Mouse (Mus musculus) liver, embryonic 11.5 days (tissue): ENCODE measurements around the gene Pygo1. TPM values are rescaled to one million over a fixed set of nuclear protein-coding genes. Genes with fewer than 3 reads are reported as not detected.

ENCODE experiments used
- ATAC-seq: fragments of 200-750 bp; cut with Nextera tagmentation; replicated peaks from 2 replicates; pipeline ENCODE4 v1.8.0; 2017; ENCODE audit warnings: moderate number of reproducible peaks, mild to moderate bottlenecking, moderate TSS enrichment, moderate library complexity; ENCODE audit not compliant: low FRiP score
- DNase-seq: peaks from one replicate; pipeline ENCODE4 v3.0.0-alpha.2; 2017; ENCODE audit warnings: low spot score
- H3K27ac ChIP-seq: fragments of 300-500 bp; sonication (generic); 2 replicates; pipeline ENCODE4 v1.5.1; 2014; ENCODE audit warnings: mild to moderate bottlenecking, low read depth, low read length, control low read depth
- H3K27me3 ChIP-seq: fragments of 300-500 bp; sonication (generic); replicated peaks from 2 replicates; pipeline ENCODE4 v1.6.1; 2014; ENCODE audit warnings: low read length, mixed read lengths; ENCODE audit not compliant: control insufficient read depth, insufficient read depth
- H3K36me3 ChIP-seq: fragments of 300-500 bp; sonication (generic); 2 replicates; pipeline ENCODE4 v1.6.1; 2014; ENCODE audit warnings: mild to moderate bottlenecking, low read length, moderate library complexity, mixed read lengths; ENCODE audit not compliant: control insufficient read depth, insufficient read depth
- H3K4me1 ChIP-seq: fragments of 300-500 bp; sonication (generic); replicated peaks from 2 replicates; pipeline ENCODE4 v1.6.1; 2014; ENCODE audit warnings: low read length, mixed read lengths; ENCODE audit not compliant: control insufficient read depth, insufficient read depth
- H3K4me2 ChIP-seq: fragments of 300-500 bp; sonication (generic); 2 replicates; pipeline ENCODE4 v1.6.1; 2014; ENCODE audit warnings: mild to moderate bottlenecking, control low read depth, moderate library complexity
- H3K4me3 ChIP-seq: fragments of 300-500 bp; sonication (generic); 2 replicates; pipeline ENCODE4 v1.5.1; 2014; ENCODE audit warnings: low read depth, low read length, control low read depth
- H3K9ac ChIP-seq: fragments of 300-500 bp; sonication (generic); 2 replicates; pipeline ENCODE4 v1.6.1; 2014; ENCODE audit warnings: low read depth, low read length, control low read depth
- H3K9me3 ChIP-seq: fragments of 300-500 bp; sonication (generic); 2 replicates; pipeline ENCODE4 v1.6.1; 2016; ENCODE audit warnings: low read length, inconsistent platforms, mixed read lengths; ENCODE audit not compliant: control insufficient read depth
- WGBS: fragments of 180-500 bp; shearing (Covaris S2); extraction: QIAGEN DNeasy Blood & Tissue Kit; methylation state at CpG from one replicate; pipeline ENCODE4 v1.1.7; 2014; 5-methylcytosine and 5-hydroxymethylcytosine counted together
- polyA plus RNA-seq: library from polyadenylated mRNA; unstranded; fragments of >200 nt; fragmentation: Nextera tagmentation; extraction: Ambion mirVana; gene quantifications from 2 replicates; pipeline ENCODE4 v1.2.1, GENCODE M21; 2014

Gene Pygo1
- 1.7 and 1.8 TPM in 2 replicates for polyA plus RNA-seq

GRCm38 (mm10) chr9:72925021-72925934 lies at the start of gene Pygo1:
Gene Pygo1 (plus strand): TSS chr9:72925645.
- H3K36me3 ChIP-seq: no peaks in the 10 kb centered on the region
- ATAC-seq: peak; percentile 56
- H3K9ac ChIP-seq: peak within 1 kb of the TSS; percentile 73
- H3K27me3 ChIP-seq: peaks cover 61% of the 10 kb centered on the region
- H3K4me1 ChIP-seq: no peaks in the 10 kb centered on the region
- 1% methylated on average over 102 of the region's 108 CpGs for WGBS
- DNase-seq: peak; percentile 63
- H3K4me2 ChIP-seq: peak within 1 kb of the TSS; percentile 83
- H3K9me3 ChIP-seq: no peaks in the 10 kb centered on the region
- H3K4me3 ChIP-seq: peak within 1 kb of the TSS; percentile 67
- H3K27ac ChIP-seq: peak within 1 kb of the TSS; percentile 48; the same call in 1 of the 2 replicates

GRCm38 (mm10) chr9:72875878-72876277 lies 49.6 kb upstream of the Pygo1 start:
- Histone ChIP-seq H3K9me3 (no peaks in the 10 kb centered on the region), H3K36me3 (no peaks in the 10 kb centered on the region), H3K9ac (no peak overlapping the region), H3K4me2 (no peak overlapping the region), H3K4me1 (peaks cover 23% of the 10 kb centered on the region), H3K27ac (no peak overlapping the region), H3K27me3 (no peaks in the 10 kb centered on the region), H3K4me3 (no peak overlapping the region)
- ATAC-seq (no peak), DNase-seq (no peak)
- whole genome bisulfite sequencing: 84% methylated on average over 2 of the region's 2 CpGs

GRCm38 (mm10) chr9:72877905-72878304 lies 47.5 kb upstream of the Pygo1 start:
- no peaks in the 10 kb centered on the region for H3K36me3 ChIP-seq
- no peak overlapping the region for H3K9ac ChIP-seq
- peaks cover 33% of the 10 kb centered on the region for H3K4me1 ChIP-seq
- H3K4me3 ChIP-seq: no peak overlapping the region
- DNase-seq (no peak), ATAC-seq (no peak)
- WGBS: 40% methylated on average over 11 of the region's 11 CpGs
- no peaks in the 10 kb centered on the region for H3K9me3 ChIP-seq
- H3K27ac ChIP-seq: no peak overlapping the region
- H3K27me3 ChIP-seq: no peaks in the 10 kb centered on the region
- no peak overlapping the region for H3K4me2 ChIP-seq

- Histone ChIP-seq H3K9ac (no peak overlapping the region), H3K4me3 (no peak overlapping the region), H3K27me3 (no peaks in the 10 kb centered on the region), H3K4me2 (no peak overlapping the region), H3K4me1 (peaks cover 33% of the 10 kb centered on the region), H3K9me3 (no peaks in the 10 kb centered on the region), H3K27ac (no peak overlapping the region), H3K36me3 (no peaks in the 10 kb centered on the region)
- 59% methylated on average over 6 of the region's 6 CpGs for WGBS
- ATAC-seq: no peak
- no peak for DNase-seq
Observed at GRCm38 (mm10) chr9:72878656-72879055, 46.8 kb upstream of the Pygo1 start.

- DNase-seq (no peak), ATAC-seq (no peak)
- no peaks in the 10 kb centered on the region for H3K9me3 ChIP-seq
- WGBS: 72% methylated on average over 3 of the region's 3 CpGs
- H3K4me1 ChIP-seq: peaks cover 33% of the 10 kb centered on the region
- H3K9ac ChIP-seq: no peak overlapping the region
- H3K4me3 ChIP-seq: no peak overlapping the region
- H3K36me3 ChIP-seq: no peaks in the 10 kb centered on the region
- no peak overlapping the region for H3K27ac ChIP-seq
- H3K4me2 ChIP-seq: no peak overlapping the region
- no peaks in the 10 kb centered on the region for H3K27me3 ChIP-seq
Observed at GRCm38 (mm10) chr9:72879601-72880000, 45.8 kb upstream of the Pygo1 start.

GRCm38 (mm10) chr9:72880225-72880960 lies 45.1 kb upstream of the Pygo1 start:
- 39% methylated on average over 16 of the region's 16 CpGs for WGBS
- Histone ChIP-seq H3K4me2 (peak overlapping the region; percentile 46; the same call in 1 of the 2 replicates), H3K27ac (peak overlapping the region; percentile 43; the same call in 1 of the 2 replicates), H3K9ac (no peak overlapping the region), H3K4me1 (peaks cover 33% of the 10 kb centered on the region), H3K9me3 (no peaks in the 10 kb centered on the region), H3K36me3 (no peaks in the 10 kb centered on the region), H3K4me3 (no peak overlapping the region), H3K27me3 (no peaks in the 10 kb centered on the region)
- ATAC-seq (peak; percentile 56), DNase-seq (no peak)

- H3K9ac ChIP-seq: 0 out of 2 replicates have a peak overlapping the region, but pooled peaks have one; percentile 8
- peak; percentile 42 for DNase-seq
- no peak overlapping the region; the same call in 1 of the 2 replicates for H3K27ac ChIP-seq
Observed at GRCm38 (mm10) chr9:72881026-72881768, 44.2 kb upstream of the Pygo1 start.

GRCm38 (mm10) chr9:72883940-72884339 lies 41.5 kb upstream of the Pygo1 start:
- WGBS: 14% methylated on average over 3 of the region's 3 CpGs
- ATAC-seq: 0 out of 2 replicates have a peak, but pooled peaks have one; percentile 35

More at GRCm38 (mm10) chr9:72881026-72881768, 44.2 kb upstream of the Pygo1 start:
- no peaks in the 10 kb centered on the region for H3K36me3 ChIP-seq
- 19% methylated on average over 15 of the region's 15 CpGs for WGBS
- H3K27me3 ChIP-seq: no peaks in the 10 kb centered on the region
- H3K4me1 ChIP-seq: peaks cover 33% of the 10 kb centered on the region
- no peak for ATAC-seq
- peak overlapping the region; percentile 46 for H3K4me2 ChIP-seq
- H3K9me3 ChIP-seq: no peaks in the 10 kb centered on the region
- H3K4me3 ChIP-seq: no peak overlapping the region

More at GRCm38 (mm10) chr9:72883940-72884339, 41.5 kb upstream of the Pygo1 start:
- Histone ChIP-seq H3K4me1 (peaks cover 26% of the 10 kb centered on the region), H3K36me3 (no peaks in the 10 kb centered on the region), H3K27ac (no peak overlapping the region), H3K4me2 (no peak overlapping the region), H3K9ac (no peak overlapping the region), H3K4me3 (no peak overlapping the region), H3K27me3 (no peaks in the 10 kb centered on the region), H3K9me3 (no peaks in the 10 kb centered on the region)
- no peak for DNase-seq
